Mouse (Mus musculus) heart, adult 2 months (tissue): ENCODE results near the gene Ms4a6d.

Experiments used
- CTCF ChIP-seq: fragments of 200-600 bp; IDR thresholded peaks from 2 replicates; pipeline ENCODE4 v1.8.1; 2022; ENCODE audit warnings: antibody characterized with exemption, mild to moderate bottlenecking, moderate library complexity
- EP300 ChIP-seq: fragments of 200-500 bp; IDR thresholded peaks from 2 replicates; pipeline ENCODE4 v1.6.1; 2011; ENCODE audit warnings: low read depth, low read length, control low read depth; ENCODE audit not compliant: insufficient read depth

- TF ChIP-seq CTCF: no peak
- no peak for TF ChIP-seq EP300
Observed at GRCm38 (mm10) chr19:11589205-11589604, 15.4 kb downstream of the Ms4a6d start.
